Mouse (Mus musculus) liver, adult 2 months (tissue): ENCODE data around the gene Cttnbp2nl.

ENCODE experiments used
- CTCF ChIP-seq: fragments of 200-500 bp; IDR thresholded peaks from 2 replicates; pipeline ENCODE4 v1.5.1; 2011; ENCODE audit warnings: low read depth, low read length, control low read depth
- POLR2A ChIP-seq: fragments of 200-500 bp; IDR thresholded peaks from 2 replicates; pipeline ENCODE4 v1.6.1; 2011; ENCODE audit warnings: low read length, control low read depth; ENCODE audit not compliant: insufficient read depth; ENCODE audit errors: extremely low read depth

DNA sequence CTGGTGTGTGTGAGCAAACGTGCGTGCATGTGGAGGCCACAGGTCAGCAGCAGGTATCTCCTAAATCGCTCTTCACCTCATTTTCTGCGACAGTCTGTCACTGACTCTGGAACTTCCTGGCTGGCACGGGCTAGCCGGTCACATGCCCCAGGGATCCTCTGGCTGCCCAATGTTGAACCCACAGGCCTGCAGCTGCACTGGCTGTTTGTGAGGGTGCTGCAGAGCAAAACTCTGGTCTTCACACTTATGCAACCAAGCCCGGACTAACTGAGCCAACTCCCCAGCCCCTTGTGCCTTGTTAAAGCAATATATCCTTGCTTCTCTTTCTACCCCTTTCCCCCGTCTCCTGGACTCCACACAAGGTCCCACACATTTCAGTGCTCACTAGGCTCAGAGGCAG lies 5.3 kb downstream of the Cttnbp2nl start:
- no peak for TF ChIP-seq CTCF
- TF ChIP-seq POLR2A: no peak
